Mouse (Mus musculus) CH12.LX (cell line): ENCODE data around the gene Gen1. TPM values are rescaled to one million over a fixed set of nuclear protein-coding genes. Genes with fewer than 3 reads are reported as not detected.

ENCODE experiments used
- DNase-seq: peaks from one replicate; pipeline ENCODE4 v3.0.0-alpha.2; 2013; ENCODE audit errors: extremely low read depth
- H3K27ac ChIP-seq: 2 replicates; pipeline ENCODE4 v1.5.1; 2012; ENCODE audit warnings: low read depth, mild to moderate bottlenecking, control low read depth, moderate library complexity; ENCODE audit not compliant: insufficient read depth
- H3K27me3 ChIP-seq: replicated peaks from 2 replicates; pipeline ENCODE3; 2012; ENCODE audit warnings: inconsistent platforms
- H3K36me3 ChIP-seq, 2 experiments: replicated peaks in 1 of 2; 2 replicates each; pipeline versions ENCODE3 to v1.6.1; 2012; ENCODE audit warnings: inconsistent platforms in 1 of 2, low read length in 1 of 2, mild to moderate bottlenecking in 1 of 2, mixed read lengths in 1 of 2, moderate library complexity in 1 of 2; ENCODE audit not compliant: control insufficient read depth in 1 of 2, insufficient read depth in 1 of 2
- H3K4me1 ChIP-seq, 2 experiments: 2 replicates each; pipeline ENCODE4 v1.6.1; 2012; ENCODE audit warnings: inconsistent platforms in 1 of 2, moderate library complexity in 1 of 2; ENCODE audit not compliant: insufficient read depth in 2 of 2, control insufficient read depth in 1 of 2
- H3K4me2 ChIP-seq: 2 replicates; pipeline ENCODE4 v1.6.1; 2012; ENCODE audit warnings: low read depth, mild to moderate bottlenecking, control low read depth; ENCODE audit not compliant: poor library complexity, insufficient read depth, severe bottlenecking
- H3K4me3 ChIP-seq, 3 experiments: fragments of 150-350 bp in 1 of 3; sonication (generic) in 1 of 3; replicated peaks in 1 of 3; 2 replicates each; pipeline versions ENCODE3 to v1.5.1; 2011 to 2012; ENCODE audit warnings: low read depth in 2 of 3, low read length in 2 of 3, mild to moderate bottlenecking in 2 of 3, moderate library complexity in 2 of 3, control low read depth in 1 of 3, improper control_type of control experiment in 1 of 3, inconsistent platforms in 1 of 3, mixed read lengths in 1 of 3; ENCODE audit not compliant: poor library complexity in 1 of 3
- H3K79me2 ChIP-seq: replicated peaks from 2 replicates; pipeline ENCODE4 v1.6.1; 2012; ENCODE audit warnings: mild to moderate bottlenecking, moderate library complexity; ENCODE audit not compliant: control insufficient read depth, poor library complexity, insufficient read depth, severe bottlenecking; ENCODE audit errors: extremely low read depth
- H3K9ac ChIP-seq: 2 replicates; pipeline ENCODE4 v1.6.1; 2012; ENCODE audit warnings: low read depth, mild to moderate bottlenecking, control low read depth, moderate library complexity; ENCODE audit not compliant: insufficient read depth
- H3K9me3 ChIP-seq: replicated peaks from 2 replicates; pipeline ENCODE3; 2012; ENCODE audit warnings: low read length, inconsistent platforms, mixed read lengths
- ELF1 ChIP-seq: IDR thresholded peaks from 2 replicates; pipeline ENCODE4 v1.6.1; 2014; ENCODE audit warnings: low read depth, mild to moderate bottlenecking, inconsistent platforms, low read length, improper control_type of control experiment
- EP300 ChIP-seq: IDR thresholded peaks from 2 replicates; pipeline ENCODE4 v1.6.1; 2011; ENCODE audit warnings: low read length, improper control_type of control experiment
- ETS1 ChIP-seq: conservative IDR thresholded peaks from 2 replicates; pipeline ENCODE4 v1.6.1; 2012; ENCODE audit warnings: low read depth, mild to moderate bottlenecking, inconsistent platforms, low read length, improper control_type of control experiment, moderate library complexity
- HCFC1 ChIP-seq: IDR thresholded peaks from 2 replicates; pipeline ENCODE4 v1.6.1; 2012; ENCODE audit warnings: low read depth, mild to moderate bottlenecking, inconsistent platforms, low read length, improper control_type of control experiment
- IRF4 ChIP-seq: IDR thresholded peaks from 2 replicates; pipeline ENCODE4 v1.6.1; 2014; ENCODE audit warnings: low read depth, mild to moderate bottlenecking, inconsistent platforms, low read length, improper control_type of control experiment
- JUN ChIP-seq: IDR thresholded peaks from 2 replicates; pipeline ENCODE4 v1.6.1; 2011; ENCODE audit warnings: low read depth, mild to moderate bottlenecking, low read length, improper control_type of control experiment, moderate library complexity; ENCODE audit not compliant: insufficient read depth
- JUND ChIP-seq: conservative IDR thresholded peaks from 2 replicates; pipeline ENCODE4 v1.6.1; 2011; ENCODE audit warnings: low read depth, low read length, improper control_type of control experiment
- KAT2A ChIP-seq: IDR thresholded peaks from 2 replicates; pipeline ENCODE4 v1.6.1; 2012; ENCODE audit warnings: low read length, improper control_type of control experiment, inconsistent platforms; ENCODE audit not compliant: insufficient replicate concordance
- MAFK ChIP-seq: IDR thresholded peaks from 2 replicates; pipeline ENCODE4 v1.6.1; 2011; ENCODE audit warnings: low read length, improper control_type of control experiment; ENCODE audit not compliant: insufficient replicate concordance
- MAX ChIP-seq: IDR thresholded peaks from 2 replicates; pipeline ENCODE4 v1.6.1; 2011; ENCODE audit warnings: low read length, improper control_type of control experiment
- MEF2A ChIP-seq: IDR thresholded peaks from 2 replicates; pipeline ENCODE4 v1.6.1; 2014; ENCODE audit warnings: low read depth, mild to moderate bottlenecking, inconsistent platforms, low read length, improper control_type of control experiment, borderline replicate concordance
- NELFE ChIP-seq: IDR thresholded peaks from 2 replicates; pipeline ENCODE4 v1.6.1; 2011; ENCODE audit warnings: low read depth, low read length, improper control_type of control experiment
- PAX5 ChIP-seq: IDR thresholded peaks from 2 replicates; pipeline ENCODE4 v1.6.1; 2012; ENCODE audit warnings: low read length, inconsistent platforms, mixed read lengths
- POLR2A ChIP-seq: IDR thresholded peaks from 2 replicates; pipeline ENCODE4 v1.6.1; 2011; ENCODE audit warnings: low read depth, mild to moderate bottlenecking, improper control_type of control experiment, low read length
- RAD21 ChIP-seq: IDR thresholded peaks from 2 replicates; pipeline ENCODE4 v1.6.1; 2011; ENCODE audit warnings: low read depth, mild to moderate bottlenecking, low read length, improper control_type of control experiment, moderate library complexity
- RCOR1 ChIP-seq: conservative IDR thresholded peaks from 2 replicates; pipeline ENCODE4 v1.6.1; 2012; ENCODE audit warnings: low read depth, mild to moderate bottlenecking, inconsistent platforms, low read length, improper control_type of control experiment
- SMC3 ChIP-seq: IDR thresholded peaks from 2 replicates; pipeline ENCODE4 v1.6.1; 2011; ENCODE audit warnings: low read depth, low read length, improper control_type of control experiment
- TBP ChIP-seq: conservative IDR thresholded peaks from 2 replicates; pipeline ENCODE4 v1.6.1; 2011; ENCODE audit warnings: low read depth, low read length, improper control_type of control experiment
- UBTF ChIP-seq: IDR thresholded peaks from 2 replicates; pipeline ENCODE4 v1.6.1; 2012; ENCODE audit warnings: low read depth, mild to moderate bottlenecking, inconsistent platforms, low read length, improper control_type of control experiment, moderate library complexity
- USF1 ChIP-seq: IDR thresholded peaks from 2 replicates; pipeline ENCODE4 v1.6.1; 2014; ENCODE audit warnings: low read depth, mild to moderate bottlenecking, inconsistent platforms, low read length, improper control_type of control experiment
- dilution Hi-C: fragments of 300-500 bp; cut with MboI; formaldehyde crosslinking; loops from 2 replicates; pipeline ENCODE4 v1.14.3; 2020; ENCODE audit warnings: low sequenced_read_pairs; ENCODE audit not compliant: extremely low pct_unique_long_range_greater_than_20kb, extremely low pct_ligation_motif_present
- in situ Hi-C: fragments of 300-500 bp; cut with MboI; formaldehyde crosslinking; loops from 3 replicates; pipeline ENCODE4 v1.14.3; 2019; ENCODE audit warnings: low sequenced_read_pairs, low pct_ligation_motif_present, low pct_unique_long_range_greater_than_20kb, mixed read lengths
- polyA plus RNA-seq: library from polyadenylated mRNA; unstranded; fragments of >175 nt; gene quantifications from 2 replicates; pipeline ENCODE4 v1.2.1, GENCODE M21; 2012; ENCODE audit warnings: low read depth; ENCODE audit not compliant: insufficient read length
- total RNA-seq, 2 experiments: library from RNA; depleted of rRNA; stranded (reverse); fragments of 300-350 nt in 1 of 2; fragments of >200 nt in 1 of 2; gene quantifications; 2 replicates each; pipeline ENCODE4 v1.2.3; 2012 to 2014

Gen1 gene
- total and polyA plus RNA-seq, 3 experiments: 13.2 to 15.3 (median 14.4) TPM

GRCm38 (mm10) chr12:11277207-11277606 lies 11.6 kb upstream of the Gen1 start:
- Histone ChIP-seq H3K27me3 (no peaks in the 10 kb centered on the region), H3K9me3 (no peaks in the 10 kb centered on the region), H3K4me3 (no peak overlapping the region), H3K4me2 (no peak overlapping the region; the same call in 1 of the 2 replicates), H3K27ac (peak overlapping the region; percentile 46; the same call in 1 of the 2 replicates), H3K79me2 (peaks cover 19% of the 10 kb centered on the region), H3K4me1 (peaks cover 5 to 25% of the 10 kb centered on the region in 2 experiments), H3K36me3 (peaks cover 38 to 75% of the 10 kb centered on the region in 2 experiments), H3K9ac (no peak overlapping the region)
- TF ChIP-seq IRF4 (peak; percentile 52; the same call in 1 of the 2 replicates), NELFE (no peak), KAT2A (no peak)
- in situ Hi-C loops: no loop called here
- peak; percentile 29 for DNase-seq
- dilution Hi-C loops: no loop called here

DNA sequence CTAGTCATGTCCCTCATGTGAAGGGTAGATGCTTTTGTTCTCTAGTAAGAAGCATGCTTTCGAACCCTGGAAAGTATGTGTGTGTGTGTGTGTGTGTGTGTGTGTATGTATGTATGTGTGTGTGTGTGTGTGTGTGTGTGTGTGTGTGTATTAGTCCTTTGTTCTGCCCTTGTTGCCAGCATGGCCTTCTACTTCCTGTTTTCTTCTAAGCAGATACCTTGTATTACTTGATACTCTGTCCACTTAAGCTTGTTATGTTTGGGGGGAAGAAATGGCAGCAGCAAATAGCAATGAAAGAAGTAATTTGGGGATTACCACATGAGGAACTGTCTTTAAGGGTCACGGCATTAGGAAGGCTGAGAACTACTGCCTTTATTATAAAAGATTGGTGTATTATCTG lies 11.0 kb upstream of the Gen1 start:
- Histone ChIP-seq H3K4me2 (no peak overlapping the region; the same call in 1 of the 2 replicates), H3K4me3 (no peak overlapping the region), H3K4me1 (peaks cover 5 to 25% of the 10 kb centered on the region in 2 experiments), H3K9me3 (no peaks in the 10 kb centered on the region), H3K9ac (no peak overlapping the region), H3K36me3 (peaks cover 38 to 74% of the 10 kb centered on the region in 2 experiments), H3K27me3 (no peaks in the 10 kb centered on the region), H3K27ac (peak overlapping the region; percentile 69), H3K79me2 (peaks cover 19% of the 10 kb centered on the region)
- dilution Hi-C loops: no loop called here
- DNase-seq: no peak
- TF ChIP-seq ELF1 (peak; percentile 30; the same call in 1 of the 2 replicates), JUN (no peak)
- in situ Hi-C loops: no loop called here

DNA sequence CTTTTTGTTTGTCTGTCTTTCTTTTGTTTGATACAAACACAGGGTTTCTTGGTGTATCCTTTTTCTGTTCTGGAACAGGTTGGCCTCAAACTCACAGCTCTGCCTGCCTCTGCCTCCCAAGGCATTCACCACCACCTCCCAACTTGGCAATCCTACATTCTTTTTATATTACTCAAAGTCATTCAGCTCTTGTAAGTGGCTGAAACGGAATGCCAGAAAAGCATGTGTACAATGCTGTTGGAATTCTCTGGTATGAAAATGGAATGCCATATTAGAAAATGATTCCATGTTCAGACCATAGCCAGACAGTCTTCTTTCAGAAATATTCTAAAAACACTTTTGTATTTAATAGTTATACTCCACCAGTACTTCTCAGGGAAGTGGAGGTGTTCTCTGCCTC lies 7.6 kb upstream of the Gen1 start:
- peaks cover 18 to 47% of the 10 kb centered on the region in 2 experiments for H3K36me3 ChIP-seq
- H3K4me3 ChIP-seq: no peak overlapping the region
- no peaks in the 10 kb centered on the region for H3K9me3 ChIP-seq
- no peak overlapping the region for H3K27ac ChIP-seq
- DNase-seq: no peak
- peaks cover 5 to 44% of the 10 kb centered on the region in 2 experiments for H3K4me1 ChIP-seq
- no peak overlapping the region for H3K9ac ChIP-seq
- in situ Hi-C loops: no loop called here
- no peak overlapping the region for H3K4me2 ChIP-seq
- TF ChIP-seq IRF4 (no peak), MAFK (no peak)
- TF ChIP-seq, all 38 proteins: peak for 0
- dilution Hi-C loops: no loop called here
- Histone ChIP-seq H3K79me2 (peaks cover 37% of the 10 kb centered on the region), H3K27me3 (no peaks in the 10 kb centered on the region)

DNA sequence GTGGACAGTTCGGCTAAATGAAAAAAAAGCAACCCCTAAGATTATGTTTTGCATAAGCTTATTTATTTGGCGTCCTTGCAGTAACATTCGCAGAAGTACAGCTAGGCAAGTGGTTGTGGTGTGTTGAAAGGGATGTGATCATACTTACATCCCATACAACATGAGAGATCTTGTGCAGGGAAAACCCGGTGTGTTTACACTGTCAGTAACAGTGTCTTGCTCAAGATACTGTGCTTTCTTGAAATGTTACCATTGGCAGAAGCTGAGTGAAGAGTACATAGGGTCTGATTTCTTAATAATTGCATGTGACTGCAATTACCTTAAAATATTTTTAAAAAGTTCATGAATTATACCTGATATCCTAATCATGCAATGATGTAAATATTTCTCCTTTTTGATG lies 7.0 kb upstream of the Gen1 start:
- H3K4me2 ChIP-seq: no peak overlapping the region
- no peaks in the 10 kb centered on the region for H3K27me3 ChIP-seq
- dilution Hi-C loops (no loop called here), in situ Hi-C loops (no loop called here)
- no peak for DNase-seq
- H3K9ac ChIP-seq: no peak overlapping the region
- peaks cover 14 to 42% of the 10 kb centered on the region in 2 experiments for H3K36me3 ChIP-seq
- no peaks in the 10 kb centered on the region for H3K9me3 ChIP-seq
- TF ChIP-seq PAX5 (no peak), POLR2A (no peak), KAT2A (no peak), EP300 (no peak), HCFC1 (no peak), TBP (no peak), SMC3 (no peak), JUND (no peak), USF1 (no peak), MEF2A (no peak), ELF1 (no peak), UBTF (no peak), RCOR1 (no peak), MAX (no peak), RAD21 (no peak), ETS1 (no peak)
- H3K4me1 ChIP-seq: peaks cover 5 to 45% of the 10 kb centered on the region in 2 experiments
- H3K27ac ChIP-seq: no peak overlapping the region
- peaks cover 42% of the 10 kb centered on the region for H3K79me2 ChIP-seq
- H3K4me3 ChIP-seq: no peak overlapping the region
